Mouse (Mus musculus) kidney, adult 11 months (tissue): Measurements from ENCODE around the gene Postn.

Experiments
- DNase-seq: peaks from one replicate; pipeline ENCODE4 v3.0.0; 2022

Gene Postn

DNA sequence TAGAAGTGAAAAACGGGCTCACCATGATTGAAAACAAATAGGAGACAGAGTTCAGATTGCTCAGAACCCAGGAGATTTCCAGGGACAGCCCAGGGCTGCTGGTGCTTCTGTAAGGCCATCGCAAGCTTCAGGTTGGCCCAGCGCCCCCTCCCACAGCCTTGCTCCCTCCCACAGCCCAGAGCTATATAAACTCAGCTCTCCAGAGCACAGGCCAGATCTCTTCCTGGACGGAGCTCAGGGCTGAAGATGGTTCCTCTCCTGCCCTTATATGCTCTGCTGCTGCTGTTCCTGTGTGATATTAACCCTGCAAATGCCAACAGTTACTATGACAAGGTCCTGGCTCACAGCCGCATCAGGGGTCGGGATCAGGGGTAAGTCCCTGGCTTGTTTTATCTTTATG lies at the start of gene Postn:
Gene Postn, plus strand, starts transcription at position 213 of the 400 bp plus-strand sequence.
- no peak for DNase-seq

GRCm38 (mm10) chr3:54314055-54314454 lies 46.9 kb upstream of the Postn start:
- DNase-seq = no peak

DNA sequence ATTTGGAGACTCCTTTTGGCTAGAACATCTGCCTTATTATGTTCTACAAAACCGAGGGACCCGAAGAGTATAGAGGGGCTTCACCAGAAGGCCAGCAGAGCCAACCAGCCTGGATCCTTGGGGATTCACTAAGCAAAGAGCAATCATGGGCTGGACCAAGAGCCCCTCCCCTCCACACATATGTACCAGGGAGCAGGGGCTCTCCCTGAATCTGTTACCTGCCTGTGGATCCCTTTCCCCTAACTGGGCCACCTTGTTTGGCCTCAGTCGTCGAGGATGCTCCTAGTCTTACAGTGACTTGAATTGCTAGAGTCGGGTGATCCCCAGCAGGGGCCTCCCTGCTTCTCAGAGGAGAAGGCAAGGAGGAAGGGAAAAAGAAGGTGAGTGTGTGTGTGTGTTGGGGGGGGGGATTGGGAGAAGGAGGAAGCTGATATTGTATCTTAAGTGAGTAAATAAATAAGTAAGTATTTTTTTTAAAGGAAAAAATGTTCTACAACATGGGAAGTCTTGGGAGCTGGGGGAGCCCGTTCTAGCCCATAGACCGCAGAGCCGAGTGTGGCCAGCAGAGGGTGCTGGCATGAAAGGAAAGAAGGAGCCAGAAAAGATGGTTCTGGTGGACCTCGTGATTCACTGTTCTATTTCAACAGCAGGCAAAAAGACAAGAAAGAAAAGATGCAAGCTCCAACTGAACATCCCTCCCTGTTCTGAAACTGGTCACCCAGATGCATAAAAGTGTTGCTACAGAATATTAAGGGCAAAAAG lies 7.8 kb upstream of the Postn start:
- DNase-seq = peak; percentile 19

GRCm38 (mm10) chr3:54357561-54357960 lies 3.3 kb upstream of the Postn start:
- no peak for DNase-seq

GRCm38 (mm10) chr3:54358463-54359189 lies 2.3 kb upstream of the Postn start:
- no peak for DNase-seq

- DNase-seq = no peak
Observed at GRCm38 (mm10) chr3:54361656-54362055, 747 bp downstream of the Postn start.

GRCm38 (mm10) chr3:54371015-54371414 lies 10.1 kb downstream of the Postn start:
- DNase-seq = no peak

DNA sequence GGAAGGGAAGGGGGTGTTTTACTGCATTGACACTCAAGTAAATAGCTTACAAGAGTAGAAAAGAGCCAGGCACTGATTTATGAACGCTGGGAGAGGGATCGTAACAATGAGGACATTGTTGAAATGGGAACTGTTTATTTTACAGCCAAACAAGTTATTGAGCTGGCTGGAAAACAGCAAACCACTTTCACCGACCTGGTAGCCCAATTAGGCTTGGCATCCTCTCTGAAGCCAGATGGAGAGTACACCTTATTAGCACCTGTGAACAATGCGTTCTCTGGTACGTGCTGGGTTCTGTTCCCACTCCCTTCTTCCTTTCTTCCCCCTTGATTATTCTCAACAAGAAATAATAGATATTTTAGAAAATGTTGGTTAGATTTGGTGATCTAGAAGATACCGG lies 11.7 kb downstream of the Postn start:
- DNase-seq = no peak

- DNase-seq = no peak
Observed at GRCm38 (mm10) chr3:54376014-54376413, 15.1 kb downstream of the Postn start.

DNA sequence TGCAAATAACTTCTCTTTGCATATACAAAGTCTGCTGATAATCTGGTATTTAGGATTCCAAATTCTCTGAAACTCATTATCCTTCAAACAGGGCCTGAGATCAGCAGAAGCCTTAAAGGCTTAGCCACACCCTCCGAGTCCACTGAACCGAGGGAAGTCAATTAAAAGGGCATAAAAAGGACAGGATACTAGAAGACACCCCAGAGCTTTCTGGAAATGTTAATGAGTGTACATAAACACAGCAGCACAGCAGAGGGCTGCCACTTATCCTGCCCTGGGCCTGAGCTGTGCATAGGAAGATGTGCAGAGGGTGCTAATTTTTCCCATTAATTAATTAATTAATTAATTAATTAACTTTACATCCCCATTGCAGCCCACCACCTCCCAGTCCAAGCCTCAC lies 16.7 kb downstream of the Postn start:
- DNase-seq = no peak

DNA sequence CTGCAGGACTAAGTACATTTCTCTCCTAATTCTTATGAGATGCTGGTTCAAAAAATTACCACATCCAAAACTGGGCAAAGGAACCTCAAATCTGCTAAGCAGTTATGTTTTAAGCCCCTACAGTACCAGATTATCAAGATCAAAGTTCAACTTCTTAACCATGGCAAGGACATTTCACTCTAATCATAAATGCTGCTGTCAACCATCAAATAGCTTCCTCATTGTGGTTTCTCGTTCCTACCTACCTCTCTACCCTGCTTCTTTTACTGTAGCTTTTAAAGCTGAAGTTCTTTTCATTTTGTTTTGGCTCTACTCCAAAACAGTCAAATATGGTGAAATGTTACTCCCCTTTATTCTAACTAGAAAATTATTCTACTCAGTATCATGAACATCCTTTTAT lies 17.2 kb downstream of the Postn start:
- no peak for DNase-seq

DNA sequence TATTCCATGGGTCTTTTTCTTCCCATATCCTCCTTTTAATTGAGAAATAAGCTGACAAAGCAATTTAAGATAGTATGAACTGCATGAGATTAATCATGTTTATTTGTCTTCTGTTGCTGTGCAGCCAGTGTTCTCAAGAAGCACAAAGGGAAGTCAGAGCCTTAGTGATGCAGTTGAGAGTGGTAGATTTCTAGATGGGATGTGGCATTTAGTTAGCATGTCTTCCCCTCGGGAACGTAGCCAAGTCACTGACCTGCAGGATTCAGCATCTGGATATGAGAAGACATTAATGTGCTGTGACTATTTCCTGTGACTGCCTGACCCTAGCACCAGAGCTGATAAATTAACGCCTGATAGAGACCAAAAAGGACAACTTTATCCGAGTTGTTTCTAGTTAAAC lies 19.1 kb downstream of the Postn start:
- DNase-seq = no peak

- DNase-seq = no peak
Observed at GRCm38 (mm10) chr3:54399321-54399720, 38.4 kb downstream of the Postn start.

DNA sequence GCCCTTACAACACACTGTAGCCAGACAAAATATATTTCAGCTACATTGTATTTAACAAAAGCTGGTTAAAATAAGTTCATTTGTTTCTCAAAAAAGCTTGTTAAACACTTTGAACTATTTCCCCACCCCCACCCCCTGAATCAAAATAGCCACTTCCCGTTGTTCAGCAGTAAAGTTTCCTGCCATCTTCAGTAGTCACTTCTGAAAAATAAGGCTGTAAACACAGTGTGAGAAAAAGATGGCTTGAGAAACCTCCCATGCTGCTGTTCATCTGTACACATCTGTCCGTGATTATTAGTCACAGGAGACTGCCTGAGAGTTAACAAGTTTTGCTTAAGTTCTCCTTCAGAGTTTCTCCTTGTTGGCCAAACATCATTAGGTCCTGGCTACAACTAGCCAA lies 39.0 kb downstream of the Postn start:
- DNase-seq = no peak

DNA sequence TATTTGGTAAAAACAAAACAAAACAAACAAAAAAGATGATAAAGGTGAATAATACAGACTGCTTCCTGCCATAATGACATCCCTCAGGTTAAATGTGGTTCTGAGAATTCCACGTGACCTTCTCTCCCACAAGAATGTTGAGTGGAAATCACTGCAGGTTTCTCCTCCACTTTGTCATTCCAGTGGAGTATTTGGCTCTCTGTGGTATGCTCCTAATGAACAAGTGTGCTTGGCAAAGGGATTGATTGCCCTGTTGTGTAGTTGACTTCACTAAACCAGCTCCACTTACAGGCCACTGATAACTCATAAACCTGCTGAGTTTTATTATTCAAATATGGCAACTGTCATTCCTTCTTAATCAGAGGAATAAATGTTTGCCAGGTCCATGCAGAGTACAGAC lies 39.7 kb downstream of the Postn start:
- no peak for DNase-seq

- DNase-seq = no peak
Observed at GRCm38 (mm10) chr3:54401706-54402105, 40.8 kb downstream of the Postn start.

- no peak for DNase-seq
Observed at GRCm38 (mm10) chr3:54403791-54404190, 42.9 kb downstream of the Postn start.

DNA sequence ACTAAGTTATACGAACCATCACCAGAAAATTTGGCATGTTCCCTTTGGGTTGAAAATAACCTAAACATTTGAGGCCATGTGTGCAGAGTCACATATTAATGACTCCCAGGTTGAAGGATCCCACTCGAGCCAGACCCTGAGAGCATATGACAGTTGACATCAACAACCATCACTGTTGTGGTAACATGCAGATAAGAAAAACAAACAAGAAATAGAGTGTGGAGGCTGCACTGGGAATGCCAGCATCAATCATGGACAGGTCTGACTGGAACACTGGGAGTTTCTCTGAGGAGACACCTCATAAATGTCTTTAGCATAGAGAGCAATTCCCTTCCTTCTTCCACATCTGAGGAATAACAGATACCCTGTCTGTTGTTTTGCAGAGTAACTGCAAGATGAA lies 45.7 kb downstream of the Postn start:
- DNase-seq = no peak

DNA sequence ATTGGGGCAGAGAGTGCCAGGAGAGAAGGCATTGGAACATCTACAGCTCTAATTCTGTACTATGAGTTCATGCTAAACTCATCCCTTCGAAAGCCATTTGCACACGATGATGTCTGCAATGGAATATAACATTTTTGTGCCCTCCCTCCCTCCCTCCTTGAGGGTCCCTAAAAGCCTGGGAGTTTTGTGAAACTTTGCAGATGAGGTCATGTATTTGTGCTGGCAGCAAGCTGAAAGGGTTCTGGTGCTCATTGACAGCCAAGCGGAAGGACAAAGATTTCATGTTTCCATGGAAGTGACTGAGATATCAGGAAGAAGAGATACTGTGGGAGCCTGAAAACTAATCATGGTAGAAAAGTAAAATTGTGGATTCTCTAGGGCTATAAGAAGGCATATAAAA lies 50.1 kb downstream of the Postn start:
- no peak for DNase-seq

DNA sequence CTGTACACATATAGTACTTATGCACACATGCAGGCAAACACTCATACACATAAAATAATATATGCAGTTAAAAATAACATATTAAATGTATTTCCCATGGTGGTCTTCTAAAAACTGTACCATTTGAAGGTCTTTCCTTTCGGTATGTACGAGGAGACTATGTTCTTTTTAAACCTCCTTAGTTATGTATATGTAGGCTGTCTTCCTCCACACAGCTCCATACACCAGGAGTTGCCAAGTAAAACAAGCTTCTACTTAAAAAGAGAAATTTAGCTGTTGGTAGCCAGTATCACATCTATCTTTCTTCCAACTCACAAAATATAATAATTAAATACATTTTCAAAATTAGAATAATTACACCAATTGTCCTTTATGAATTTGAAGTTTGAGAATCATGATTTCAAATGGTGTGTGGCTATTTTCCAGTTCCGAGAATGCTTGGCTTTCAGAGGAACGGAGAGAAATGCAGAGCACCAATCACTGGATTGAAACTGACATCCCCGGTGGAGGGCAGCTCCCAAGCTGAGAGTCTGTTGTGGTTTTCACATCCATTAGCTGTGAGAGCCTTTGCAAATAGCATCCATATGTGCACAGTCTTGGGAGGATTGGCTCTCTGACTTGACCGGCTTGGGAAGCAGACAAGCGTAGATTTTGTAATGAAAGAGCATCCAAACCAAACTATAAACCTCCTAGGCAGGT lies 52.1 kb downstream of the Postn start:
- DNase-seq = no peak

DNA sequence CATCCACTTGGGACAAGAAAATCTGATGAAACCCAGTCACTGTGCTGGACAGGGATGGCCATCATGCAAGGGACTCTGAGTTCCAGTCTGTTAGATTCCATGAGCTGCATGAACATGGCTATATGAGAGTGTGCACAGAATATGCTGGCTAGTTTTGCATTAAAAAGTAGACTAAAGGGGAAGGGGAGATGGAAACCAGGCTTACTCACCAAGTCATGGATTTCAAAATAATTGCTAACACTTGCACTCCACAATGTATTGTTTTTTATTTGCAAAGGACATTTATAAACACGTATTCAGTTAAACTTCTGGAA lies 52.6 kb downstream of the Postn start:
- no peak for DNase-seq

GRCm38 (mm10) chr3:54414386-54414785 lies 53.5 kb downstream of the Postn start:
- no peak for DNase-seq

- DNase-seq = no peak
Observed at GRCm38 (mm10) chr3:54417833-54418386, 57.0 kb downstream of the Postn start.
